Mouse (Mus musculus) intestine, embryonic 16.5 days (tissue): ENCODE measurements around the gene Gm10197. TPM values are rescaled to one million over a fixed set of nuclear protein-coding genes. Genes with fewer than 3 reads are reported as not detected.

ENCODE experiments used
- ATAC-seq: fragments of 200-750 bp; cut with Nextera tagmentation; 2 replicates; pipeline ENCODE4 v1.8.0; 2017; ENCODE audit warnings: moderate TSS enrichment, moderate library complexity
- H3K27ac ChIP-seq: fragments of 300-500 bp; sonication (generic); 2 replicates; pipeline ENCODE4 v1.5.1; 2014; ENCODE audit warnings: mild to moderate bottlenecking, low read length
- H3K27me3 ChIP-seq: fragments of 300-500 bp; sonication (generic); replicated peaks from 2 replicates; pipeline ENCODE4 v1.6.1; 2014; ENCODE audit warnings: low read length, control low read depth, mixed read lengths; ENCODE audit not compliant: control insufficient read depth, insufficient read depth
- H3K36me3 ChIP-seq: fragments of 300-500 bp; sonication (generic); 2 replicates; pipeline ENCODE4 v1.6.1; 2014; ENCODE audit warnings: low read length, control low read depth; ENCODE audit not compliant: control insufficient read depth, insufficient read depth
- H3K4me1 ChIP-seq: fragments of 300-500 bp; sonication (generic); 2 replicates; pipeline ENCODE4 v1.6.1; 2014; ENCODE audit warnings: low read length, control low read depth, mixed read lengths; ENCODE audit not compliant: control insufficient read depth, insufficient read depth
- H3K4me2 ChIP-seq: fragments of 300-500 bp; sonication (generic); 2 replicates; pipeline ENCODE4 v1.6.1; 2014; ENCODE audit warnings: low read depth, low read length, control low read depth
- H3K4me3 ChIP-seq: fragments of 300-500 bp; sonication (generic); 2 replicates; pipeline ENCODE4 v1.5.1; 2014; ENCODE audit warnings: mild to moderate bottlenecking, low read length
- H3K9ac ChIP-seq: fragments of 300-500 bp; sonication (generic); 2 replicates; pipeline ENCODE4 v1.6.1; 2014; ENCODE audit warnings: low read depth, low read length
- H3K9me3 ChIP-seq: fragments of 300-500 bp; sonication (generic); 2 replicates; pipeline ENCODE4 v1.6.1; 2016; ENCODE audit warnings: low read length, control low read depth; ENCODE audit not compliant: control insufficient read depth
- WGBS: fragments of 180-500 bp; shearing (Covaris S2); extraction: QIAGEN DNeasy Blood & Tissue Kit; methylation state at CpG from one replicate; pipeline ENCODE4 v1.1.7; 2014; 5-methylcytosine and 5-hydroxymethylcytosine counted together
- polyA plus RNA-seq: library from polyadenylated mRNA; unstranded; fragments of >200 nt; fragmentation: Nextera tagmentation; extraction: Ambion mirVana; gene quantifications from 2 replicates; pipeline ENCODE4 v1.2.1, GENCODE M21; 2015

The Gm10197 gene
- polyA plus RNA-seq, 1 experiment from 2014 or later: not detected

GRCm38 (mm10) chr19:53329992-53330381, 41.6 kb downstream of the Gm10197 start:
- H3K4me3 ChIP-seq: peak overlapping the region; percentile 94
- H3K36me3 ChIP-seq: peaks cover 8% of the 10 kb centered on the region
- peaks cover 18% of the 10 kb centered on the region for H3K4me1 ChIP-seq
- peak; percentile 68 for ATAC-seq
- peak overlapping the region; percentile 54 for H3K27ac ChIP-seq
- peak overlapping the region; percentile 88 for H3K9ac ChIP-seq
- no peaks in the 10 kb centered on the region for H3K27me3 ChIP-seq
- WGBS: under 1% methylated on average over 29 of the region's 29 CpGs
- H3K9me3 ChIP-seq: no peaks in the 10 kb centered on the region
- H3K4me2 ChIP-seq: peak overlapping the region; percentile 97

- Histone ChIP-seq H3K4me1 (peaks cover 18% of the 10 kb centered on the region), H3K27ac (peak overlapping the region; percentile 54), H3K9ac (peak overlapping the region; percentile 88), H3K4me2 (peak overlapping the region; percentile 97), H3K4me3 (peak overlapping the region; percentile 94), H3K36me3 (peaks cover 8% of the 10 kb centered on the region), H3K9me3 (no peaks in the 10 kb centered on the region), H3K27me3 (no peaks in the 10 kb centered on the region)
- peak; percentile 88 for ATAC-seq
- under 1% methylated on average over 100 of the region's 106 CpGs for WGBS
Measured at GRCm38 (mm10) chr19:53329221-53329991, 42.2 kb downstream of the Gm10197 start.

GRCm38 (mm10) chr19:53328116-53328515, 43.5 kb downstream of the Gm10197 start:
- Histone ChIP-seq H3K36me3 (peaks cover 8% of the 10 kb centered on the region), H3K4me1 (peaks cover 18% of the 10 kb centered on the region), H3K27ac (no peak overlapping the region), H3K4me3 (no peak overlapping the region), H3K9me3 (no peaks in the 10 kb centered on the region), H3K4me2 (no peak overlapping the region), H3K9ac (no peak overlapping the region), H3K27me3 (no peaks in the 10 kb centered on the region)
- 73% methylated on average over 9 of the region's 9 CpGs for WGBS
- ATAC-seq: no peak

- Histone ChIP-seq H3K9me3 (no peaks in the 10 kb centered on the region), H3K27me3 (no peaks in the 10 kb centered on the region), H3K36me3 (no peaks in the 10 kb centered on the region), H3K4me2 (peak overlapping the region; percentile 73), H3K9ac (peak overlapping the region; percentile 68), H3K4me1 (peaks cover 29% of the 10 kb centered on the region), H3K27ac (0 out of 2 replicates have a peak overlapping the region, but pooled peaks have one; percentile 28), H3K4me3 (peak overlapping the region; percentile 45)
- WGBS: 20% methylated on average over 27 of the region's 27 CpGs
- ATAC-seq: no peak
Measured at GRCm38 (mm10) chr19:53325578-53326295, 45.8 kb downstream of the Gm10197 start.

- ATAC-seq: no peak
- no peak overlapping the region for H3K9ac ChIP-seq
- H3K9me3 ChIP-seq: no peaks in the 10 kb centered on the region
- H3K27ac ChIP-seq: no peak overlapping the region
- H3K4me1 ChIP-seq: peaks cover 27% of the 10 kb centered on the region
- H3K4me2 ChIP-seq: no peak overlapping the region; the same call in 1 of the 2 replicates
- H3K4me3 ChIP-seq: no peak overlapping the region
- WGBS: 64% methylated on average over 6 of the region's 6 CpGs
- H3K27me3 ChIP-seq: no peaks in the 10 kb centered on the region
- no peaks in the 10 kb centered on the region for H3K36me3 ChIP-seq
Measured at GRCm38 (mm10) chr19:53324866-53325265, 46.7 kb downstream of the Gm10197 start.

- Histone ChIP-seq H3K36me3 (no peaks in the 10 kb centered on the region), H3K27me3 (no peaks in the 10 kb centered on the region), H3K27ac (no peak overlapping the region), H3K4me3 (no peak overlapping the region), H3K9me3 (no peaks in the 10 kb centered on the region), H3K4me1 (peaks cover 42% of the 10 kb centered on the region), H3K4me2 (no peak overlapping the region), H3K9ac (no peak overlapping the region)
- no peak for ATAC-seq
- WGBS: 91% methylated on average over 12 of the region's 12 CpGs
Measured at GRCm38 (mm10) chr19:53322438-53323048, 49.0 kb downstream of the Gm10197 start.

Other genes starting within 250 kb of the Gm10197 start
- gene Add3, start 231.3 kb downstream of the Gm10197 start, polyA plus RNA-seq: 120 and 121 TPM in 2 replicates
- gene Mxi1, start 61.2 kb downstream of the Gm10197 start, polyA plus RNA-seq: 10.3 and 12.9 TPM in 2 replicates
- gene Smndc1, start 18.8 kb upstream of the Gm10197 start, polyA plus RNA-seq: 36.3 and 40.5 TPM in 2 replicates
- gene Dusp5, start 157.3 kb upstream of the Gm10197 start, polyA plus RNA-seq: 7.9 and 11.0 TPM in 2 replicates
- gene Nutf2-ps1, start 217.3 kb upstream of the Gm10197 start, polyA plus RNA-seq: 299 and 330 TPM in 2 replicates
- 43.9 and 50.8 TPM in 2 replicates for gene Smc3, start 228.6 kb upstream of the Gm10197 start, polyA plus RNA-seq